Mouse (Mus musculus) erythroblast, embryonic 14.5 days (primary cell): Measurements from ENCODE around the gene Pla2g15. TPM values are rescaled to one million over a fixed set of nuclear protein-coding genes. Genes with fewer than 3 reads are reported as not detected.

ENCODE experiments used
- H3K27me3 ChIP-seq: 2 replicates; pipeline ENCODE4 v1.6.1; 2012; ENCODE audit warnings: inconsistent platforms; ENCODE audit not compliant: control insufficient read depth
- H3K36me3 ChIP-seq: 2 replicates; pipeline ENCODE4 v1.6.1; 2012; ENCODE audit warnings: mild to moderate bottlenecking, inconsistent platforms; ENCODE audit not compliant: control insufficient read depth
- H3K4me1 ChIP-seq: 2 replicates; pipeline ENCODE4 v1.6.1; 2012; ENCODE audit warnings: inconsistent platforms; ENCODE audit not compliant: control insufficient read depth
- H3K4me3 ChIP-seq: replicated peaks from 2 replicates; pipeline ENCODE3; 2012; ENCODE audit warnings: moderate library complexity, mild to moderate bottlenecking, inconsistent platforms
- H3K9me3 ChIP-seq: 2 replicates; pipeline ENCODE4 v1.6.1; 2012; ENCODE audit warnings: low read length, inconsistent platforms, mixed read lengths; ENCODE audit not compliant: control insufficient read depth
- GATA1 ChIP-seq: IDR thresholded peaks from 2 replicates; pipeline ENCODE4 v1.6.1; 2012; ENCODE audit warnings: low read length, inconsistent platforms, mixed read lengths
- TAL1 ChIP-seq: IDR thresholded peaks from 3 replicates; pipeline ENCODE4 v1.6.1; 2012; ENCODE audit warnings: low read length, inconsistent platforms, mixed read lengths
- polyA plus RNA-seq: library from polyadenylated mRNA; stranded (reverse); fragments of >175 nt; gene quantifications from 2 replicates; pipeline ENCODE4 v1.2.3, GENCODE M21; 2012

Gene Pla2g15
- polyA plus RNA-seq: 0.10 and 0.11 TPM in 2 replicates

DNA sequence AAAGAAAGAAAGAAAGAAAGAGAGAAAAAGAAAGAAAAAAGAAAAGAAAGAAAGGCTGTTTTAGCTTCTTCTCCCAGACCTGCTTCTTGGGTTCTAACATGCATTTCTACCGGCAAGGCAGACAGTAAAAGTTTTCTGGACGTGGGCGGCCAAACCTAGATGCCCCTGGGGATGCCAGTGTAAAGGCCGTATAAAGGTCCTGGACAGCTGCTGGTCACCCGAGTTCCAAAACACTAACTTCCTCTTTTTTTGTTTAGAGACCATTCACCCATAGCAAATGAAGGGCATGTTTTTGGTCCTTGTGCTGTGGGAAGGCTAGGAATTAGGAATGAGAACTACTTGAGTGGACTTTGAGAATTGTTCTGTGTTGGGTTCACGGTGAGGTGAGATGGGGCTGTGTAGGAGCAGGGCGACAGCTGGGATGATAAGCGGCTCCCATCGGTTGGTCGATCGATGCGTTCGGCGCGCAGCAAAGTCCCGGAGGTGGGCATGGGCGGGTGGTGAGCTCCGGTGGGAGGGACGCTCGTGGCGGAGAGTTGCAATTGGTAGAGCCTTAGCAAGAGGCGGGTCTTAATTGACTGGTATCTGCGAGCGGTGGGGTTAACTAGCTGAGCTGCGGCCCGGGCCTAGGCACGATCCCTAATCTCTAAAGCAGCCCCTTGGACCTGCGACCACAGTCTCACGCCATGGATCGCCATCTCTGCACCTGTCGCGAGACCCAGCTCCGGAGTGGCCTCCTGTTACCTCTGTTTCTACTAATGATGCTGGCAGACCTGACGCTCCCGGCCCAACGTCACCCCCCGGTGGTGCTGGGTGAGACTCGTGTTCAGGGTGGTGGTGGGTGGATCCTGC lies at the start of gene Pla2g15:
Pla2g15 (plus strand) TSS at position 599 of the 852 bp plus-strand sequence.
- no peak; the same call in 1 of the 2 replicates for TF ChIP-seq GATA1
- no peak for TF ChIP-seq TAL1
- peaks cover 43% of the 10 kb centered on the region for H3K4me1 ChIP-seq
- no peaks in the 10 kb centered on the region for H3K9me3 ChIP-seq
- H3K27me3 ChIP-seq: no peaks in the 10 kb centered on the region; the same call in 1 of the 2 replicates
- H3K4me3 ChIP-seq: peak within 1 kb of the TSS; percentile 75
- peaks cover 2% of the 10 kb centered on the region; the same call in 1 of the 2 replicates for H3K36me3 ChIP-seq

DNA sequence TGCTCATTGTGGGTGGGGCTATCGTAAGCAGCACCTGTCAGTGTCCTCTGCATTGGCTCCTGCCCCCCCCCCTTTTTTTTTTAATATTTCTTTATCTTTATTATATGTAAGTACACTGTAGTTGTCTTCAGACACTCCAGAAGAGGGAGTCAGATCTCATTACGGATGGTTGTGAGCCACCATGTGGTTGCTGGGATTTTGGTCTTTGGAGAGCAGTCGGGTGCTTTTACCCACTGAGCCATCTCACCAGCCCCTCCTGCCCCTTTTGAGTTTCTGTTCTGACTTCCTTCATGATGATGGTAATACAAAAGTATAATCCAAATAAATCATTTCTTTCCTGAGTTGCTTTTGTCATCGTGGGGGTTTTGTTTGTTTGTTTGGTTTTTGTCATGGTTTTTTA lies 47.9 kb upstream of the Pla2g15 start:
- no peak overlapping the region for H3K4me3 ChIP-seq
- TF ChIP-seq GATA1 (no peak), TAL1 (no peak)
- no peaks in the 10 kb centered on the region for H3K4me1 ChIP-seq
- H3K9me3 ChIP-seq: no peaks in the 10 kb centered on the region
- no peaks in the 10 kb centered on the region for H3K27me3 ChIP-seq
- H3K36me3 ChIP-seq: peaks cover 74% of the 10 kb centered on the region

DNA sequence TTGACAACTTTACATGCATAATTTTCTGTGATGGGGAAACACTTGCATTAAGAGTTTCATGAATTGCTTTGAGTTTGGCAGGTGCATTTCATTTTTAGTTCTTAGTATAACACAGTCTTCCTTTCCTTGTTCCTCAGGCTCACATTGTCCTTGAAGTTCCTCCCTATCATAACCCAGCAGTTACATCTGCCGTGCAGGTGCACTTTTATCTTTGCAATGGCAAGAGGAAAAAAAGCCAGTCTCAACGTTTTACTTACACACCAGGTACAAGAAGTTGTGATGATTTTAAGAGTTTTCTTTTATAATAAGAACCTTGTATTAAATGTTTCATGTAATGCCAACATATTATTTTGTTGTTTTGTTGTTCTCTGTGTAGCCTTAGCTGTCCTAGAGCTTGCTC lies 46.3 kb upstream of the Pla2g15 start:
- no peaks in the 10 kb centered on the region for H3K4me1 ChIP-seq
- peaks cover 84% of the 10 kb centered on the region for H3K36me3 ChIP-seq
- H3K9me3 ChIP-seq: no peaks in the 10 kb centered on the region
- no peaks in the 10 kb centered on the region for H3K27me3 ChIP-seq
- no peak for TF ChIP-seq GATA1
- TF ChIP-seq TAL1: no peak
- H3K4me3 ChIP-seq: no peak overlapping the region

DNA sequence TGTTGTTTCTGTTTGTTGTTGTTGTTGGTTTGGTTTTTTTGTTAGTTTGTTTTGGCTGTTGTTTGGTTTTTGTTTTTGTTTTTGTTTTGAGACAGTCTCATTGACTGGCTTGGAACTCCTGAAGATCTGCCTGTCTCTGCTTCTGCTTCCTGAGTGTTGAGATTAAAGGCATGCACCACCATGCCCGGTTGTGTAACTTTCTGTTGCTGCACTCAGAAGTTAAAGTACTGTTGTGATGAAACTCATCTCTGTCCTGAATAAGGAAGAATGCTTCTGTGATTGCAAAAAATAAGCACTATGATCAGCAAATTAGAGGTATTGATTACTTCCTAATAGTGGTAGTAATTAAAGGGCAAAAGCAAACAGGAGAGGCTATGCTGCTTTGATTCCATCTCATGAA lies 44.0 kb upstream of the Pla2g15 start:
- peaks cover 87% of the 10 kb centered on the region for H3K36me3 ChIP-seq
- no peaks in the 10 kb centered on the region for H3K27me3 ChIP-seq
- no peak overlapping the region for H3K4me3 ChIP-seq
- no peaks in the 10 kb centered on the region for H3K4me1 ChIP-seq
- TF ChIP-seq GATA1: no peak
- H3K9me3 ChIP-seq: no peaks in the 10 kb centered on the region

DNA sequence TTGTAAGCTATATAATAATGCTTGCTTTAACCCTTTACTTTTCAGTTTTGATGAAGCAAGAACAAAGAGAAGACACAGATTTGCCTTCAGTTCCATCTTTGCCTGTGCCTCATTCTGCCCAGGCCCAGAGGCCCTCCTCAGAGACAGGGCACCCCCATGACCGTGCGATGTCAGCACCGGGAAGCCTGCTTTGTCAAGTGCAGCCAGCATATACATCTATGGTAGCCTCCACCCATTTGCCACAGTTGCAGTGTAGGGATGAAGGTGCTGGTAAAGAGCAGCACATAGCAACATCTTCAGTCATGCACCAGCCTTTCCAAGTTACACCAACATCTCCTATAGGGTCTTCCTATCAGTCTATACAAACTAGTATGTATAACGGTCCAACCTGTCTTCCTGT lies 42.1 kb upstream of the Pla2g15 start:
- no peaks in the 10 kb centered on the region for H3K4me1 ChIP-seq
- TF ChIP-seq GATA1 (no peak), TAL1 (no peak)
- peaks cover 80% of the 10 kb centered on the region for H3K36me3 ChIP-seq

DNA sequence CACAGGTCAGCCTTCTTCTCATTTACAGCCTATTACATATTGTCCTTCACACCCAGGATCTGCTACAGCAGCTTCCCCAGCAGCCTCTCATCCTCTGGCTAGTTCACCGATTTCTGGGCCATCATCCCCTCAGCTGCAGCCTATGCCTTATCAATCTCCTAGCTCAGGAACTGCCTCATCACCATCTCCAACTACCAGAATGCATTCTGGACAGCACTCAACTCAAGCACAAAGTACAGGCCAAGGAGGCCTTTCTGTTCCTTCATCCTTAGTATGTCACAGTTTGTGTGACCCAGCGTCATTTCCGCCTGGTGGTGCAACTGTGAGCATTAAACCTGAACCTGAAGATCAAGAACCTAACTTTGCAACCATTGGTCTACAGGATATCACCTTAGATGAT lies 41.5 kb upstream of the Pla2g15 start:
- no peaks in the 10 kb centered on the region for H3K27me3 ChIP-seq
- TF ChIP-seq TAL1: no peak
- TF ChIP-seq GATA1: no peak
- no peaks in the 10 kb centered on the region for H3K4me1 ChIP-seq
- no peak overlapping the region for H3K4me3 ChIP-seq
- peaks cover 75% of the 10 kb centered on the region for H3K36me3 ChIP-seq
- no peaks in the 10 kb centered on the region for H3K9me3 ChIP-seq

More for the DNA sequence above, 42.1 kb upstream of the Pla2g15 start:
- H3K4me3 ChIP-seq: no peak overlapping the region
- no peaks in the 10 kb centered on the region for H3K27me3 ChIP-seq
- no peaks in the 10 kb centered on the region for H3K9me3 ChIP-seq

DNA sequence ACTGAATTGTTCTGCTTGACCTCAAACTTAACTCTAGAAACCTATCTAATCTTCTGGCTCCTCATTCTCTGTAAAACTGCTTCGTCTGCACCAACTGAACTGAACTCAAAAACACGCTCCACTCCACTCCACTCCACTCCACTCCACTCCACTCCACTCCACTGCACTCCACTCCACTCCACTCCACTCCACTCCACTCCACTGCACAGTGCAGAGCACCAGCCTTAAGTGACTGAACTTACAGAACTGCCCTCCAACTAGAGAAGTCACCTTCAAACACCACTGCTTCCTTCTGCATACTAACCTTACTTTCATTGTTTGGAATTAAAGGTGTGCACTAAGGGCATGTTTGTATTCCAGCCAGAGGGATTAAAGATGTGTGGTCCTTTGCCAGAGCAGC lies 38.2 kb upstream of the Pla2g15 start:
- H3K27me3 ChIP-seq: no peaks in the 10 kb centered on the region
- no peaks in the 10 kb centered on the region for H3K9me3 ChIP-seq
- peaks cover 73% of the 10 kb centered on the region for H3K36me3 ChIP-seq
- TF ChIP-seq GATA1 (no peak), TAL1 (no peak)
- no peaks in the 10 kb centered on the region for H3K4me1 ChIP-seq
- H3K4me3 ChIP-seq: no peak overlapping the region

DNA sequence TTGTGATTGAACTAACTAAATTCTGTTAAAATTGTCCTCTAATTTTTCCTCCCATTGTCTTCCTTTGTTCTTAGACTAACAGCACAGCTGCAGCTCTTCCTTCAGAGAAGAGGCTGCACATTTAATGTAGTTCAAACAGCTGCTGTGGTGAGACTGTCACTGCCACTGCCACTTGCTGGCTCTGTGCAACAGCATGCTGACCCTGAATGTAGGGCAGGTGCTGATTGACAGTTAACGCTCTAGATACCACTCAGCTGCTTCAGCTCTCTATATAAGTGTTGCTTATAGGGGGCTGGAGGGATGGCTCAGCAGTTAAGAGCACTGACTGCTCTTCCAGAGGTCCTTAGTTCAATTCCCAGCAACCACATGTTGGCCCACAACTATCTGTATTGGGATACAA lies 37.7 kb upstream of the Pla2g15 start:
- Histone ChIP-seq H3K36me3 (peaks cover 74% of the 10 kb centered on the region), H3K4me3 (no peak overlapping the region), H3K9me3 (no peaks in the 10 kb centered on the region), H3K4me1 (no peaks in the 10 kb centered on the region), H3K27me3 (no peaks in the 10 kb centered on the region)
- TF ChIP-seq GATA1 (no peak), TAL1 (no peak)

DNA sequence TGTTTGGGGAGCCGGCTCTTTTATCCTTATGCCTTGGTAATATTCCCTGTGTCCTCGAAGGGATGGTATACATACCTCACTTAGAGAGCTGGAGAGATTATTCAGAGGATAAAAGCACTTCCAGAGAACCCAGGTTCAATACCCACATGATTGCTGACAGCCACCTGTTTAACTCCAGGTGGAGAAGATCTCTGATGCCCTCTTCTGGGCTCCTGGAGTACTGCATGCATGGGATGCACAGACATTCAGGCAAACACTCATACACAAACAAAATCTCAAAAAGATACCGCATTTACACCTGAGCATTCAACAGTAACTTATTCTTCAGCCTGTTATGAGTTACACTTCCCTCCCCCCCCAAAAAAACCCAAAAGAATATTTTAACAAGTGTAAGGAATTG lies 34.3 kb upstream of the Pla2g15 start:
- Histone ChIP-seq H3K36me3 (peaks cover 67% of the 10 kb centered on the region), H3K9me3 (no peaks in the 10 kb centered on the region), H3K4me1 (no peaks in the 10 kb centered on the region), H3K4me3 (no peak overlapping the region), H3K27me3 (no peaks in the 10 kb centered on the region)
- TF ChIP-seq TAL1 (no peak), GATA1 (no peak)
